Mouse (Mus musculus) heart, postnatal 0 days (tissue): ENCODE data around the gene Csmd2.

Source experiments
- CTCF ChIP-seq: IDR thresholded peaks from 2 replicates; pipeline ENCODE4 v1.5.1; 2016; ENCODE audit warnings: antibody characterized with exemption, control low read depth, low read depth
- EP300 ChIP-seq: IDR thresholded peaks from 2 replicates; pipeline ENCODE4 v1.6.1; 2016; ENCODE audit warnings: antibody characterized with exemption, low read depth

DNA sequence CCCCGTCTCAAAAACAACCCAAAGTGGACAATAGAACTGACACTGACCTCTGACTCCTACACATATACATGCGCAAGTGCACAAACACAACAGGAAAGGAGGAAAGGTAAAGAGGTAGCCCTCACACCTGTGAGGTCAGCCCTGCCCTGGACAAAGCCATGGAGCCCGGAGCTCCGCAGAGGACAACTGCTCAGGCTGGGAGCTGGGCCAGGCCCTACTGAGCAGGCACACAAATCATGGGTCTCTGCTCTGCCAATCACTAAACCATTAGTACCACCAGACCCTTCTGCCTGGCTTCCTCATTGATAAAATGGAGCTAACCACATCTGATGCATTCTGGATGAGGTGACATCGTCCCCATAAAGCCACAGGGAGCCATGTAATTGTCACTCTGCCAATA is 409.0 kb downstream of the Csmd2 start:
- TF ChIP-seq CTCF (no peak), EP300 (no peak)
